Mouse (Mus musculus) retina, embryonic 14.5 days (tissue): Measurements from ENCODE around the gene Macc1.

ENCODE experiments used
- DNase-seq: peaks from one replicate; pipeline ENCODE4 v3.0.0-alpha.2; 2015; ENCODE audit warnings: low spot score

The Macc1 gene

DNA sequence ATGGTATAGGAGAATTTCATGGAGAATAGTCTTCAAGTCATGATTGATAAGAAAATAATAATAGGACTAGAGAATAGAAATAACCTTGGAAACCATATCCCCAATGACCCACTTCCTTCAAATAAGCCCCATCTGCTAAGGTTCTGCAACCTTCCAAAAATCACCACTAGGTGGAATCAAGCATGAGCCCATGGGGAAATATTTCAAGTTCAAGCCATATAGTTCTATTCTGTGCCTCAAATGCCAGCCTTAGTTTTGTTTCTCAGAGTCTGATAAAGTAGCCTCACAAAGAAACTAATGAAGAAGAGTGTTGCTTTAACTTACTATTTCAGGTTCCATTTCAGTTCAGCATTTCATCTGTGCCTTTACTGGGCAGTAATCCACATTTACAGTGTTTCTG lies 197.1 kb downstream of the Macc1 start:
- no peak for DNase-seq
